8 mouse cellular contexts compared by ENCODE assay signal in the genomic region with DNA sequence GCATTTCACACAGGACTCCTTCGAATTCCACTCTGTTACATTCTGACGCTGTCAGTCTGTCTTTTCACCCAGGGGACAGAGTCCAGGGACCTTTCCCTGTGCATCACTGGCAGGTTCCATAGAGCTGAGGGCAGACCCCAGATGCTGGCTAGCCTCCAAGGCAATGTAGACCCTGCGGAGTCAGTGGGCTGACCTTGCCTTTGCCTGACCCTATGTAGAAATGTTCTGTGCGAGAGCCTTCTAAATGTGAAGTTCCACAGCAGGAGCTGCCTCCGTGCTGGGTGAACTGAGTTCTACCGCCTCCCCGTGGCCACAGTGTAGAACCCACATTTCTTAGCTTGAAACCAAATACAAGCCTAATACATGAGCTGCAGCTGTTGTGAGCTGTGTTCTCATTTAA. TPM values are rescaled to one million over a fixed set of nuclear protein-coding genes. Genes with fewer than 3 reads are reported as not detected.
DNase-seq lines count a peak whose midpoint lies in the region; ATAC-seq lines count a peak whose summit lies in the region.
"Had no signal": no experiment of that assay in that cellular context is flagged by ENCODE, and none has a peak within 500 bp of the region (broad histone marks: within the 10 kb centered on the region; RNA-seq: fewer than 3 reads in every experiment).

No protein-coding gene starts in this region.

- H3K9me3 ChIP-seq in lung, embryonic 15.5 days, result no peaks in the 10 kb centered on the region
- H3K9me3 ChIP-seq: limb, embryonic 12.5 days had no signal

- no peaks in the 10 kb centered on the region for H3K4me1 ChIP-seq in lung, embryonic 15.5 days
- H3K4me1 ChIP-seq: limb, embryonic 12.5 days had no signal

- peak; percentile 56 to 59 for DNase-seq in B cell, adult 2 months
- DNase-seq in MEL-GATA-1-ER (ENCODE audit: extremely low read depth, low read depth), result peak; percentile 14
- DNase-seq in cerebellum, adult 9-11 months, result peak; percentile 61
- peak; percentile 38 for DNase-seq in gastrocnemius, postnatal 25 days
- DNase-seq in kidney, postnatal 4 days, result peak; percentile 82 to 84
- DNase-seq in right cerebral cortex, postnatal 36 days (ENCODE audit: low spot score in 2 of 2), result peak; percentile 56 to 58

- 25% methylated on average over 7 of the region's 7 CpGs for WGBS in lung, embryonic 15.5 days

- no peaks in the 10 kb centered on the region for H3K36me3 ChIP-seq in lung, embryonic 15.5 days

- no peak overlapping the region for H3K4me3 ChIP-seq in lung, embryonic 15.5 days
- H3K4me3 ChIP-seq: limb, embryonic 12.5 days had no signal

- no peak overlapping the region for H3K27ac ChIP-seq in lung, embryonic 15.5 days
- H3K27ac ChIP-seq: limb, embryonic 12.5 days had no signal

- H3K9ac ChIP-seq in lung, embryonic 15.5 days, result no peak overlapping the region
- H3K9ac ChIP-seq: limb, embryonic 12.5 days had no signal

- ATAC-seq in lung, embryonic 15.5 days (ENCODE audit: borderline replicate concordance, extremely low read depth, low FRiP score, low TSS enrichment), result 0 out of 2 replicates have a peak, but pooled peaks have one; percentile 27

- H3K4me2 ChIP-seq in lung, embryonic 15.5 days, result no peak overlapping the region
- H3K4me2 ChIP-seq: limb, embryonic 12.5 days had no signal

- no peaks in the 10 kb centered on the region for H3K27me3 ChIP-seq in lung, embryonic 15.5 days
- H3K27me3 ChIP-seq: limb, embryonic 12.5 days had no signal

RNA-seq across cellular contexts. Expression of gene Zbtb34, which starts 28.9 kb away (rescaled TPM):
- 1 to 10 TPM; 3.5 to 4.4 TPM for total RNA-seq in gastrocnemius, postnatal 25 days (2021)
- 6.6 and 7.5 TPM in 2 replicates for polyA plus RNA-seq in lung, embryonic 15.5 days (2015; fragmentation: Nextera tagmentation; extraction: Ambion mirVana)

RNA-seq across cellular contexts. Expression of gene Ralgps1, which starts 30.9 kb away (rescaled TPM):
- total RNA-seq in gastrocnemius, postnatal 25 days (2021), result 1 to 10 TPM; 2.3 to 2.5 TPM
- 4.0 and 4.5 TPM in 2 replicates for polyA plus RNA-seq in lung, embryonic 15.5 days (2015; fragmentation: Nextera tagmentation; extraction: Ambion mirVana)

Comparison
In these comparisons a context has a peak if more than half of its experiments do, and no peak if none do; other contexts are left out.
1. DNase-seq: peak in every context shown above with its lines; median percentile 83 in kidney, postnatal 4 days; 61 in cerebellum, adult 9-11 months; 58 in B cell, adult 2 months; 57 in right cerebral cortex, postnatal 36 days; 38 in gastrocnemius, postnatal 25 days; 14 in MEL-GATA-1-ER.